Mouse (Mus musculus) frontal cortex, postnatal 25 days (tissue): Measurements from ENCODE around the gene Acvrl1.

Experiments used
- DNase-seq, 2 experiments: peaks; one replicate each; pipeline ENCODE4 v3.0.0; 2022; ENCODE audit warnings: low spot score in 2 of 2

Gene Acvrl1

DNA sequence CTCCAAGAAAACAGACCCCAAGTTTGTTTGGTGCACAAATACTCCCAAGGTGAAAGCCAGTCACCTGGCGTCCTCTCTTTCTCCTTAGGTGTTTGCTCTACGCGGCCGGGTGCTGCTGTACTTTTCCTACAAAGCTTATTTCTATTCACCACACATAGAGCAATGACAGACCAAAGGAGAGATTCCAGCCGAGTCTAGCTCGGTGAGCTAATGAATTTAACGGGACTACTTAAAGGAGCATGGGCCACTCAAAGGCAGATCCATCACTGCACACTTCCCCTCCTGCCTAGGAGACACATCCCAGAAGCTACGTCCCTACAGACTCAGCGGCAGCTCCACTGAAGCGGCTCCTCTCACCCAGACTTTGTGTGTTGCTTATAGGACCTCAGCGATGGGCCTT is 39.2 kb downstream of the Acvrl1 start:
- no peak for DNase-seq

DNA sequence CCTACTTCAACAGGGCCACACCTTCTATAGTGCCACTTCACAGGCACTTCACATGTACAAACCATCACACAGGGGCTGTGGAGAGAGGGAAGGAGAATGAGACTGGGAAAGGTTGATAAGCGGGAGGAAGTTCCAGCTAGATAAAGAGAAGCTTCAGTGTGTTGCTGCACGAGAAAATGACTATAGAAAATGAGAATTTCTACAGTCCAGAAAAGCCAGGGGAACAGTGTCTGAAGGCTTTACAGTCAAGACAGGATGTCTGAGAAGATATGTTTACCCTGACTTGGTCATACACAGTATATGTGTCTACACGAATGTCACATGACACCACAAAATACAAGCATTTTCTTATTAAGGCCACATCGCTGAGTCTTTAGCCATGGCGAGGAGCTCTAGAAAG is 41.6 kb downstream of the Acvrl1 start:
- no peak for DNase-seq

GRCm38 (mm10) chr15:101170413-101170980 is 42.2 kb downstream of the Acvrl1 start:
- DNase-seq = no peak

DNA sequence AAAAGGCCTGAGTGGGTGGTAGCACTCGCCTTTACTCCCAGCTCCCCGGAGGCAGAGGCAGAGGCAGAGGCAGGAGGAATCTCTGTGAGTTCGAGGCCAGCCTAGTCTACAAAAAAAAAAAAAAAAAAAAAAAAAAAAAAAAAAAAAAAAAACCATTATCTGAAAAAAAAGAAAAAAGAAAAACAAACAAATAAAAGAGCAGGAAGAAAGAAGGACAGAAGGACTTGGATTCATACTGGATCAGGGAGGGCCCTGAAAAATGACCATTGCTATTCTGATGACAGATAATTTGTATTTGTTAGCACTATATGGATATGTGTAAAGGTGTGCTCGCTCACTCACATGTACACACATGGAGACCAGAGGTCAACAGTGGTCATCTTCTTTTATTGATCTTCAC is 43.0 kb downstream of the Acvrl1 start:
- no peak for DNase-seq

GRCm38 (mm10) chr15:101172016-101172415 is 43.7 kb downstream of the Acvrl1 start:
- no peak for DNase-seq

GRCm38 (mm10) chr15:101173421-101174211 is 45.3 kb downstream of the Acvrl1 start, which contains the start of gene Acvr1b:
Gene Acvr1b, plus strand, starts transcription at chr15:101174067.
- peak; percentile 59 to 72 for DNase-seq

DNA sequence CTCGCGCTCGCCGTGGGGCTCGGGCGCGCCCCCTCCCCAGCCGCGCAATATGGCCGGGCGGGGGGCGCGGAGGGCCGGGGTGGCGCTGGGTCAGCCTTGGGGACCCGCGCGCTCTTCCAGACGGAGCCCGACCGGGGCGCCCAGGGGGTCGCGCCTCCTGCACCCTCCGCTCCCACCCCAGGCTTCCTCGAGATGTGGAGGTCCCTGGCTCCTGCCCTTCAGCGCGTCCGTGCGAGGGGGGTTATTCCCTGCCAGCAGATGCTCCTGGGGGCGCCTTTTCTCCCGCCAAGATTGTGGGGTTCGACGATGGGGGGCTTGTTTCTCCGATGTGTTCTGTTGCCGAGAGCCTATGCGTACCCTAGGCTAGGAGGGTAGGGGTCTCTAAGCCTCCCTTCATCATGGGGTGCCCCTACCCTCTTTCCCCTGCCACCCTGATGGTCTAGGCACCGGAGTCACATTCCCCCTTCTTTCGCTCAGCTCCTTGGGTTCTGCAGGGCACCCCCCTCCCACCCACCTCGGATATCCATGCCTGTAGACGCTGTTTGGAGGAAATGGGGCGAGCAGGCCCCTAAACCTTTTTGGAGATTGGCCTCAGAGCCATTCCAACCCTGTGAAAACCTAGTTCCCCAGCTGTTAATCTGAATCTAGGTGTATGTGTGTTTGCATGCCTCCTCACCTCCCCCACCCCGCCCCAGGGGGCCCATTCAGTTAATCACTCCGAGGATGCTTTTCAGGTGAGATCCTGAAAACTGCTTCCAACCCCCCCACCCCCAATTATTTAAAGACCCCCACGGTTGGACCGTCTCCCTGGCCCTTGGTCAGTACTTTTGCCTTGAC is 46.2 kb downstream of the Acvrl1 start:
- no peak for DNase-seq

DNA sequence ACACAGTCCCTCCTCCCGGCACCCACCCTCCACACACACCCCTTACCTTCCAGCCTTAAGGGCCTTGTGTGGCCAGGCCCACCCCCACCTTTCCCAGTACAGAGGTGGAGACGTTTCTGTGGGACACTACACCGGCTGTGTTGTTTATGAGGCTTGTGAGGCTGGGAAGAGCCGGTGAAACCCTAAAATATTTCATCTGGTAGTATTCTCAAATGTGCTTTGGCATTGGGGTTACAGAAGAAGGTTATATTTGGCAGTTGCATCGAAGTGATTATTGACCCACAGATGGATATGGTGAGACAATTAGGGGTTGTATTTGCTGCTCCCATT is 46.8 kb downstream of the Acvrl1 start:
- DNase-seq = no peak

DNA sequence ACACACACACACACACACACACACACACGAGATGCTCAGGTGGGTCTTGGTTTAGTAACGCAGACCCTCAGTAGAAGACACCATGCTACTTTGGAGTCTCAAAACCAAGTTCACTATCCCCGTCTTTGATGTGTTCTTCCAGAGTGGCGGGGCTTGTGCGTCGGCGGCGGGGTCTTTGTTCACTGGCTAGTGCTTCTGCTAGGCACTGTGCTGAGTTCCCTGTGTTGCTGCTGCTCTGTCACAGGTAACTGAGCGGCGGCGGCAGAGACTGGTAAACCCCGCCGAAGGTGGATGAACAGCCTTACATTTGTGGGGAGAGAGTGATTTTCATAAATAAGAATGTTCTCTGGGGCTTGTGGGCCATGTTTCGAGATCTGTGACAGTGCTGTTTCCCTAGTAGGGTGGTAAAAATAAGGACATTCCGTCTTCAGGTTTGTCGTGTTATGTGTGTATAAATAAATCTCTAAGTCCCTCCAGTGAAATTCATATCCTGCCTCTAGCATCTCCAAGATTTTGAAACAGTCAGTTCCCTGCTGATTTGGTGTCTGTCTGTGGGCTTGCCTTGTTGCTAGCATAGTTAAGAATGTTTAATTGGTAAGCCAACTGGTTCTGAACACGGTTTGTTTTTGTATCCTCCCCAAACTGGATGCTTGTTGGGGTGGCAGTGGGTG is 47.4 kb downstream of the Acvrl1 start:
- DNase-seq = no peak

- no peak for DNase-seq
These were observed 48.0 kb downstream of the Acvrl1 start for GRCm38 (mm10) chr15:101176284-101176680.

DNA sequence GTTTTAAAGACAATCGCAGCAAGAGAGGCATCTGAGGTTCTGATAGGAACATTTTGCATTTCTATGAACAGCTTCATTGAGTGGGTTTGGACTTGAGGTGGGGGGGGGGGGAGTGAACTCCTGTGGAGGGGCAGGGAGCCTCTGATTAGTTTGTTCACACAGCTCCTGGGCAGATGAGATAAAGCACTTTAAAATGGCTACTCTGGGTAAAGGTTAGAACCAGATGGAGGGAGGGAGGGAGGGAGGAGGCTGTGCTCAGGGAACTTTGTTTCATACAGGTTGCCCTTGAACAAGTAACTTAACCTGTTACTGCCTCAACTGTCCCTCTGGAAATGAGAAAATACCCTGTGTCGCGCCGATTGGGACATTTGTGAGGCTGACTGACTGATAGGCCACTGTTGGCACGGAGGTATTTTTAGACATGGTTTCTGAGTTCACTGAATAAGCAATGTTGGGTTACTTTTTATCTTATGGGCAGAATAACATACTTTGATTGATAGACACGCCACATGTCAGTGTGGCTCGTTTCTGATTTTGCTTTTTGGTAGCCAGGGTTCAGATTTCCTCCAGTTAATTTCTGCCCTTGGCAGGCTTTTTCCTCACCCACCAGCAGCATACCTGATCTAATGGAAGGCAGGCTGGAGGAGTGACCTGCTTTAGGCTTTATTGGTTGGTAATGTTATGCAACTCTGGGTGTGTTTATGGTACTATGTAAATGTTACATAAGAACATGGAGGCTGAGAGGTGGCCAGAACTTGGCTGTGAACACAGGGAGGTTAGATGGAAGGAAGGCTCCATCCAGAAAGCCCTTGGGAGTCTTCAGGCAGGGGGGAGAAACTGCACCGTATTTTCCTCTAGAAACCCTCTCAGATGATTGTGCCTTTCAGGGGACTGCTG is 48.7 kb downstream of the Acvrl1 start:
- DNase-seq = no peak

DNA sequence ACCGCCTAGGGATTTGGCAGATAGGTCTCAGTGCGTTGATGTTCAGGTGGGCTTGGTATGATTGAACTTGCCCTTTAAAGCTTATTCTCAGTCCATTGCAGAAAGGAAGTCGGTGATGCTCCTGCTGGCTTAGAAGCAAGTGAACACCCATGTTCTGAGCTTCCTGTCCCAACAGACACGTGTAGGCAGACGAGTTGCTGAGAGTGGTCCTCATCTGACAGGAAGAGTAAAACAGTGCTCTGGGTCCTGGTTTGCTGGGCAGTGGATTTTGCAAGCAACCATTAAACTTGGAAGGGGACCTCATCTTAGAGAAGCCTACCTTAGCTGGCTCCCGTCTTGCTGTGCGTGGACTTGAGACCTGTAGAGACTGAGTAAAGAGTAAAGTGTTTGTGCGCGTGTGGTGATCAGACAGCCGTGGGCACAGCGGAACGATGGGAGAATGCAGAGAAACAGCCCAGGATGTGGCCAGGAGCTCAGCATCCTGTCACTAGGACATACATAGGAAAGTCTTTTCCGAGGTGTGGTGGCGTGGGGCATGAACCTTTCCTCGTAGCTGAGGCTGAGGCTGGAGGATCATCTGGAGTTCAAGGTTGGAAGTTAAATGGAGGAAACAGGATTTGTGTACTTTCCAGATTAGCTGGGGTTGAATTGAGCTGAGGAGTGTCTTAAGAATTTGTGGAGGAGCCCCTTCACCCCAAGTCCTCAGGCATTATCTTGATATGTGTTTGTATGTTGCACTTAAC is 52.2 kb downstream of the Acvrl1 start:
- DNase-seq = no peak

- no peak for DNase-seq
These were observed 52.8 kb downstream of the Acvrl1 start for GRCm38 (mm10) chr15:101181106-101181466.

DNA sequence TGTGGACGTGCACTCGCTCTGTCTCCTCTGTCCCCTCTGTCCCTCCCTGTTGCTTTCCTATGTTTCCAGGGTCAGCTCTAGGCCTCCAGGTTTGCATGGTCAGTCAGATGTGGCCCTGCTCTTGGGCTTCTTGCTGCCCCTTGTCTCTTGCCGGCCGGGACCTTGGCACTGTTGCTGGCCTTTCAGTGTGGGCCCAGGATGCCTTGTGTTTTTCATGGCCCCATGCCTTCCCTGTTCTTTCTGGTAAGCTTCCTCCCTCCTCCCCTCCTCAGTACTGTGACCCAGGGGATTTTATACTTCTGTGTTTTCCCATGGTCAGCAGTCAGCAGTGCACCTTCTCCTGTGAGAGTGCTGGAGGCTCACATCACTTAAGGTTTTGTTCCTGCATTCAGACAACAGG is 53.2 kb downstream of the Acvrl1 start:
- no peak for DNase-seq

DNA sequence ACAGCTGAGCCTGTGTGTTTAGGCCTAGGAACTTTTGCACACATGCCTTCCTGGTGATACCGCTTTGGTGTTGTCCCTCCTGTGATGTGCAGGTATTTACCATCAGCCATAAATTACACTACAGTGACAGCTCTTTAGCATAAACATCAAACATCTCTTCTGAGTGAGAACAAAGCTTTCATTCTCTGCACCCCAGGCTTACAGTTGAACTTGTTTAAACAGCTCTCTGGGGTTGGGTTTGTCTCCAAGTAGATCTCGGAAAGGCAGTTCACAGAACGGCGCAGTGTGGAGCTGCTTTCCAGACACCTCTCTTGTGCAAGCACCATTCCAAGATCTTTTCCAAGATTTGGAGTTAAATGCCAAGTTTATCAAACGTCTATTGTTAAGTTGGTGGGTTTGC is 54.4 kb downstream of the Acvrl1 start:
- no peak for DNase-seq

DNA sequence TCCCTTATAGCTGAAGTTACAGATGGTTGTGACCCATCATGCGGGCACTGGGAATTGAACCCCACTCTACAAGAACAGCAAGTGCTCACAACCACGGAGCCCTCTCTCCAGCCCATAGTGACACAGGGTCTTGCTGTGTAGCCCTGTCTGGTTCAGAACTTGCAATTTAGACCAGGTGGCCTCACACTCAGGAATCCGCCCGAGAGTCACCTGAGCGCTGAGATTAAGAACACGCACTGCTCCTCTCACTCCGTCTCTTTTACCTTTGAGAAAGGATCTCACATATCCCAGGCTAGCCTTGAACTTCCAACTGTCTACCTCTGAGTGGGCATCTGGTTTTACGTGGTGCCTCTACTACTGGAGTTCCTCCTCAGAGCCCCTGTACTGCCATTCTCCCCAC is 56.0 kb downstream of the Acvrl1 start:
- no peak for DNase-seq

DNA sequence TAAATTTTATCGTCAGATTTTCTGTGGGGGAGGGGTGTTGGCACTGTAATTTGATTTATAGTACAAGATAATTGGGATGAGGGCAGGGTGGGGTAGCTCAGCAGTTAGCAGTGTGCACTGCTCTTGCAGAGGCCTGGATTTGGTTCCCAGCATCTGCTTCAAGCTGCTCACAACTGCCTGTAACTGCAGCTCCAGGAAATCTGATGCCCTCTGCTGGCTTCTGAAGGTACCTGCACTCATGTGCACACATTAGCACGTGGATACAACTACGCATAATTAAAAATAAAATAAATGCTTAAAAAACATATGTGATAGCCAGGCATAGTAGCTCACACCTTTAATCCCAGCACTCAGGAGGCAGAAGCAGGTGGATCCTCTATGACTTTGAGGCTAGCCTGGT is 57.2 kb downstream of the Acvrl1 start:
- DNase-seq = no peak

GRCm38 (mm10) chr15:101187907-101188306 is 59.6 kb downstream of the Acvrl1 start:
- no peak for DNase-seq

GRCm38 (mm10) chr15:101189981-101190761 is 61.8 kb downstream of the Acvrl1 start:
- no peak for DNase-seq

GRCm38 (mm10) chr15:101190762-101191150 is 62.4 kb downstream of the Acvrl1 start:
- DNase-seq = no peak
